In the genomic region with DNA sequence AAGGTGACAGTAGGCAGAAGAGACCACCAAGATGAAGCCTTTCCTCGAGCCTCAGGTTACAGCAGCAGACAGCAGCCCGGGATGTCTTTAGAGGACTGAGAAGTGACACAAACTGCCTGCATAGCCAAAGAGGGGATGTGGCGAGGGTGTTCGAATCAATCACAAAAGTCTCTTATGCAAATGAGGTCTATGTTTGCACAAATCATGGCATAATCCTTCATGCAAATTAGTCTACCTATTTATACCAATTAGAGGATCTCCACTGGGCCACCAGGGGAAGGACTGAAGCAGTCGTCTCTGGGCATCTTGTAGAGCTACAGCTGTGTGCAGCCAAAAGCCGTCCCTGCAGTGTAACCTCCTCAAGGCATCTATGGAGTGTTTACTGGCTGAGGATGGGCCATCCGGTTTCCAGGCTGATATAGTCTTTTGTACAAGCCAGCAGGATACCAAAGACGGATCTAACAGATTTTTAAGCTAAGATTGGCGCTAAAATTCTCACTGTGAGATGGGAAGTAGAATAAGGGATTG, we compare ENCODE assay signal across 12 mouse cellular contexts.
"Had no signal": no experiment of that assay in that cellular context is flagged by ENCODE, and none has a peak within 500 bp of the region (broad histone marks: within the 10 kb centered on the region; RNA-seq: fewer than 3 reads in every experiment).

No protein-coding gene starts in this region.

- H3K27ac ChIP-seq: kidney, embryonic 15.5 days; limb, embryonic 10.5 days; liver, embryonic 15.5 days; stomach, embryonic 15.5 days had no signal

- H3K9me3 ChIP-seq: kidney, embryonic 15.5 days; limb, embryonic 10.5 days; liver, embryonic 15.5 days; stomach, embryonic 15.5 days had no signal

- H3K27me3 ChIP-seq: liver, embryonic 15.5 days; stomach, embryonic 15.5 days had no signal

- H3K4me3 ChIP-seq: kidney, embryonic 15.5 days; limb, embryonic 10.5 days; liver, embryonic 15.5 days; stomach, embryonic 15.5 days had no signal

- H3K36me3 ChIP-seq: kidney, embryonic 15.5 days; limb, embryonic 10.5 days; liver, embryonic 15.5 days; stomach, embryonic 15.5 days had no signal

- H3K9ac ChIP-seq: kidney, embryonic 15.5 days; liver, embryonic 15.5 days; stomach, embryonic 15.5 days had no signal

- DNase-seq: kidney, postnatal 14 days; lung, adult 2 months; lung, postnatal 36 days; right cerebral cortex, postnatal 14 days; thymus, adult 2 months; thymus, postnatal 25 days had no signal

- H3K4me2 ChIP-seq: kidney, embryonic 15.5 days; liver, embryonic 11.5 days; liver, embryonic 15.5 days; stomach, embryonic 15.5 days had no signal

- ATAC-seq: lung, postnatal 0 days had no signal

- H3K4me1 ChIP-seq: liver, embryonic 15.5 days; stomach, embryonic 15.5 days had no signal
